Mouse (Mus musculus) midbrain, embryonic 15.5 days (tissue): ENCODE results near the gene Hck. TPM values are rescaled to one million over a fixed set of nuclear protein-coding genes. Genes with fewer than 3 reads are reported as not detected.

Experiments
- ATAC-seq: fragments of 200-750 bp; cut with Nextera tagmentation; replicated peaks from 2 replicates; pipeline ENCODE4 v1.8.0; 2017; ENCODE audit warnings: moderate TSS enrichment
- H3K27ac ChIP-seq: fragments of 300-500 bp; sonication (generic); 2 replicates; pipeline ENCODE4 v1.5.1; 2015; ENCODE audit warnings: mild to moderate bottlenecking, inconsistent platforms
- H3K27me3 ChIP-seq: fragments of 300-500 bp; sonication (generic); replicated peaks from 2 replicates; pipeline ENCODE4 v1.6.1; 2015; ENCODE audit warnings: inconsistent platforms
- H3K36me3 ChIP-seq: fragments of 300-500 bp; sonication (generic); replicated peaks from 2 replicates; pipeline ENCODE4 v1.6.1; 2015; ENCODE audit warnings: inconsistent platforms
- H3K4me1 ChIP-seq: fragments of 300-500 bp; sonication (generic); 2 replicates; pipeline ENCODE4 v1.6.1; 2015; ENCODE audit warnings: inconsistent platforms
- H3K4me2 ChIP-seq: fragments of 300-500 bp; sonication (generic); 2 replicates; pipeline ENCODE4 v1.6.1; 2015; ENCODE audit warnings: inconsistent platforms, mild to moderate bottlenecking, moderate library complexity
- H3K4me3 ChIP-seq: fragments of 300-500 bp; sonication (generic); 2 replicates; pipeline ENCODE4 v1.5.1; 2015; ENCODE audit warnings: mild to moderate bottlenecking, inconsistent platforms
- H3K9ac ChIP-seq: fragments of 300-500 bp; sonication (generic); 2 replicates; pipeline ENCODE4 v1.6.1; 2015; ENCODE audit warnings: mild to moderate bottlenecking, inconsistent platforms
- H3K9me3 ChIP-seq: fragments of 300-500 bp; sonication (generic); 2 replicates; pipeline ENCODE4 v1.6.1; 2016; ENCODE audit warnings: inconsistent platforms
- WGBS: fragments of 180-500 bp; shearing (Covaris S2); methylation state at CpG from one replicate; pipeline ENCODE4 v1.1.7; 2015; ENCODE audit warnings: mixed read lengths; 5-methylcytosine and 5-hydroxymethylcytosine counted together
- polyA plus RNA-seq: library from polyadenylated mRNA; unstranded; fragments of >200 nt; fragmentation: Nextera tagmentation; extraction: Ambion mirVana; gene quantifications from 2 replicates; pipeline ENCODE4 v1.2.1, GENCODE M21; 2015

Hck gene
- polyA plus RNA-seq, 1 experiment from 2014 or later: 3.3 TPM

GRCm38 (mm10) chr2:153080841-153081523 lies 27.3 kb upstream of the Hck start:
- Histone ChIP-seq H3K27me3 (0 out of 2 replicates have a peak, but pooled peaks cover 3% of the 10 kb centered on the region), H3K4me3 (no peak overlapping the region), H3K27ac (no peak overlapping the region), H3K4me1 (no peaks in the 10 kb centered on the region), H3K9ac (no peak overlapping the region), H3K9me3 (no peaks in the 10 kb centered on the region), H3K4me2 (no peak overlapping the region), H3K36me3 (no peaks in the 10 kb centered on the region)
- WGBS: 34% methylated on average over 32 of the region's 32 CpGs
- no peak for ATAC-seq

GRCm38 (mm10) chr2:153081866-153082265 lies 26.4 kb upstream of the Hck start:
- Histone ChIP-seq H3K9me3 (no peaks in the 10 kb centered on the region), H3K4me3 (no peak overlapping the region), H3K27ac (no peak overlapping the region), H3K36me3 (no peaks in the 10 kb centered on the region), H3K9ac (no peak overlapping the region), H3K4me1 (no peaks in the 10 kb centered on the region), H3K27me3 (0 out of 2 replicates have a peak, but pooled peaks cover 3% of the 10 kb centered on the region), H3K4me2 (no peak overlapping the region)
- ATAC-seq: no peak
- WGBS: 83% methylated on average over 6 of the region's 6 CpGs

GRCm38 (mm10) chr2:153083275-153083674 lies 25.0 kb upstream of the Hck start:
- Histone ChIP-seq H3K27ac (no peak overlapping the region), H3K9ac (no peak overlapping the region), H3K27me3 (0 out of 2 replicates have a peak, but pooled peaks cover 3% of the 10 kb centered on the region), H3K4me2 (no peak overlapping the region), H3K36me3 (no peaks in the 10 kb centered on the region), H3K4me3 (no peak overlapping the region), H3K4me1 (no peaks in the 10 kb centered on the region), H3K9me3 (no peaks in the 10 kb centered on the region)
- 92% methylated on average over 8 of the region's 8 CpGs for WGBS
- no peak for ATAC-seq

GRCm38 (mm10) chr2:153083824-153084223 lies 24.4 kb upstream of the Hck start:
- Histone ChIP-seq H3K27me3 (0 out of 2 replicates have a peak, but pooled peaks cover 3% of the 10 kb centered on the region), H3K27ac (no peak overlapping the region), H3K9me3 (no peaks in the 10 kb centered on the region), H3K4me1 (no peaks in the 10 kb centered on the region), H3K36me3 (no peaks in the 10 kb centered on the region), H3K4me2 (no peak overlapping the region), H3K9ac (no peak overlapping the region), H3K4me3 (no peak overlapping the region)
- 87% methylated on average over 4 of the region's 4 CpGs for WGBS
- ATAC-seq: no peak

- Histone ChIP-seq H3K36me3 (no peaks in the 10 kb centered on the region), H3K4me1 (no peaks in the 10 kb centered on the region), H3K27ac (no peak overlapping the region), H3K4me2 (no peak overlapping the region), H3K27me3 (0 out of 2 replicates have a peak, but pooled peaks cover 3% of the 10 kb centered on the region), H3K9me3 (no peaks in the 10 kb centered on the region), H3K4me3 (no peak overlapping the region), H3K9ac (no peak overlapping the region)
- ATAC-seq: no peak
- 68% methylated on average over 7 of the region's 7 CpGs for WGBS
Observed at GRCm38 (mm10) chr2:153084261-153084976, 23.8 kb upstream of the Hck start.

GRCm38 (mm10) chr2:153085556-153085955 lies 22.7 kb upstream of the Hck start:
- Histone ChIP-seq H3K27ac (no peak overlapping the region), H3K4me3 (no peak overlapping the region), H3K9me3 (no peaks in the 10 kb centered on the region), H3K4me2 (no peak overlapping the region), H3K36me3 (no peaks in the 10 kb centered on the region), H3K9ac (no peak overlapping the region), H3K4me1 (no peaks in the 10 kb centered on the region), H3K27me3 (0 out of 2 replicates have a peak, but pooled peaks cover 3% of the 10 kb centered on the region)
- 86% methylated on average over 6 of the region's 6 CpGs for WGBS
- ATAC-seq: no peak

- Histone ChIP-seq H3K9ac (no peak overlapping the region), H3K4me3 (no peak overlapping the region), H3K4me1 (no peaks in the 10 kb centered on the region), H3K4me2 (no peak overlapping the region), H3K36me3 (no peaks in the 10 kb centered on the region), H3K27me3 (no peaks in the 10 kb centered on the region), H3K27ac (no peak overlapping the region), H3K9me3 (no peaks in the 10 kb centered on the region)
- no peak for ATAC-seq
- WGBS: 87% methylated on average over 4 of the region's 4 CpGs
Observed at GRCm38 (mm10) chr2:153086166-153086565, 22.1 kb upstream of the Hck start.

- Histone ChIP-seq H3K9ac (no peak overlapping the region), H3K4me3 (no peak overlapping the region), H3K27ac (no peak overlapping the region), H3K4me1 (no peaks in the 10 kb centered on the region), H3K9me3 (no peaks in the 10 kb centered on the region), H3K4me2 (no peak overlapping the region), H3K36me3 (no peaks in the 10 kb centered on the region), H3K27me3 (no peaks in the 10 kb centered on the region)
- 93% methylated on average over 10 of the region's 10 CpGs for WGBS
- no peak for ATAC-seq
Observed at GRCm38 (mm10) chr2:153087091-153087490, 21.2 kb upstream of the Hck start.

GRCm38 (mm10) chr2:153089316-153089715 lies 19.0 kb upstream of the Hck start:
- no peaks in the 10 kb centered on the region for H3K4me1 ChIP-seq
- no peaks in the 10 kb centered on the region for H3K36me3 ChIP-seq
- WGBS: 48% methylated on average over 2 of the region's 2 CpGs
- H3K4me2 ChIP-seq: no peak overlapping the region
- ATAC-seq: no peak
- H3K9ac ChIP-seq: no peak overlapping the region
- H3K27me3 ChIP-seq: no peaks in the 10 kb centered on the region
- H3K27ac ChIP-seq: no peak overlapping the region
- H3K4me3 ChIP-seq: no peak overlapping the region
- H3K9me3 ChIP-seq: no peaks in the 10 kb centered on the region

GRCm38 (mm10) chr2:153090551-153091165 lies 17.6 kb upstream of the Hck start:
- no peak for ATAC-seq
- no peaks in the 10 kb centered on the region for H3K36me3 ChIP-seq
- no peak overlapping the region for H3K9ac ChIP-seq
- H3K4me2 ChIP-seq: no peak overlapping the region
- H3K4me1 ChIP-seq: no peaks in the 10 kb centered on the region
- WGBS: 49% methylated on average over 10 of the region's 10 CpGs
- H3K27ac ChIP-seq: no peak overlapping the region
- H3K4me3 ChIP-seq: no peak overlapping the region
- H3K9me3 ChIP-seq: no peaks in the 10 kb centered on the region
- no peaks in the 10 kb centered on the region for H3K27me3 ChIP-seq

- Histone ChIP-seq H3K4me1 (peaks cover 16% of the 10 kb centered on the region), H3K27ac (no peak overlapping the region), H3K9ac (no peak overlapping the region), H3K4me2 (peak overlapping the region; percentile 89), H3K9me3 (no peaks in the 10 kb centered on the region), H3K4me3 (no peak overlapping the region), H3K27me3 (peaks cover 36% of the 10 kb centered on the region), H3K36me3 (no peaks in the 10 kb centered on the region)
- ATAC-seq: no peak
- WGBS: 32% methylated on average over 23 of the region's 23 CpGs
Observed at GRCm38 (mm10) chr2:153107046-153107766, 1.1 kb upstream of the Hck start.

GRCm38 (mm10) chr2:153107802-153108201 lies 466 bp upstream of the Hck start:
- 2% methylated on average over 15 of the region's 15 CpGs for WGBS
- peak overlapping the region; percentile 89 for H3K4me2 ChIP-seq
- peak overlapping the region; percentile 48 for H3K4me3 ChIP-seq
- H3K27me3 ChIP-seq: peaks cover 36% of the 10 kb centered on the region
- no peaks in the 10 kb centered on the region for H3K9me3 ChIP-seq
- peaks cover 16% of the 10 kb centered on the region for H3K4me1 ChIP-seq
- ATAC-seq: no peak
- no peak overlapping the region for H3K27ac ChIP-seq
- no peaks in the 10 kb centered on the region for H3K36me3 ChIP-seq
- H3K9ac ChIP-seq: no peak overlapping the region
